Mouse (Mus musculus): ENCODE results near the gene Irs2.

Gene Irs2

GRCm38 (mm10) chr8:11009431-11010071, 1.3 kb upstream of the Irs2 start:
- peak; percentile 65 to 73 for DNase-seq (ENCODE audit: low spot score in 2 of 2)

- peak; percentile 95 to 96 for DNase-seq (ENCODE audit: low spot score in 2 of 2)
Observed at GRCm38 (mm10) chr8:11008842-11009420, 673 bp upstream of the Irs2 start.

- DNase-seq (ENCODE audit: low spot score in 2 of 2): peak in 1 of 2 experiments; percentile 47
Observed at GRCm38 (mm10) chr8:11007581-11008378, 478 bp downstream of the Irs2 start.

- peak; percentile 83 to 88 for DNase-seq (ENCODE audit: low spot score in 2 of 2)
Observed at GRCm38 (mm10) chr8:11007001-11007580, 1.2 kb downstream of the Irs2 start.

- no peak for DNase-seq (ENCODE audit: low spot score in 2 of 2)
Observed at GRCm38 (mm10) chr8:11006276-11006630, 2.0 kb downstream of the Irs2 start.

- DNase-seq (ENCODE audit: low spot score in 2 of 2): no peak
Observed at GRCm38 (mm10) chr8:11005460-11006275, 2.6 kb downstream of the Irs2 start.

GRCm38 (mm10) chr8:11004781-11005459, 3.3 kb downstream of the Irs2 start:
- no peak for DNase-seq (ENCODE audit: low spot score in 2 of 2)

GRCm38 (mm10) chr8:11003917-11004470, 4.3 kb downstream of the Irs2 start:
- DNase-seq (ENCODE audit: low spot score in 2 of 2): no peak

- DNase-seq (ENCODE audit: low spot score in 2 of 2): no peak
Observed at GRCm38 (mm10) chr8:11003253-11003652, 5.0 kb downstream of the Irs2 start.

GRCm38 (mm10) chr8:11002816-11003215, 5.4 kb downstream of the Irs2 start:
- DNase-seq (ENCODE audit: low spot score in 2 of 2): no peak

- no peak for DNase-seq (ENCODE audit: low spot score in 2 of 2)
Observed at GRCm38 (mm10) chr8:11001062-11001549, 7.2 kb downstream of the Irs2 start.

- DNase-seq (ENCODE audit: low spot score in 2 of 2): no peak
Observed at GRCm38 (mm10) chr8:10999538-10999937, 8.7 kb downstream of the Irs2 start.

GRCm38 (mm10) chr8:10996247-10996646, 12.0 kb downstream of the Irs2 start:
- DNase-seq (ENCODE audit: low spot score in 2 of 2): no peak

GRCm38 (mm10) chr8:10995756-10996155, 12.5 kb downstream of the Irs2 start:
- DNase-seq (ENCODE audit: low spot score in 2 of 2): no peak

- DNase-seq (ENCODE audit: low spot score in 2 of 2): no peak
Observed at GRCm38 (mm10) chr8:10994390-10994954, 13.8 kb downstream of the Irs2 start.

- no peak for DNase-seq (ENCODE audit: low spot score in 2 of 2)
Observed at GRCm38 (mm10) chr8:10993582-10994216, 14.6 kb downstream of the Irs2 start.

GRCm38 (mm10) chr8:10992081-10992480, 16.2 kb downstream of the Irs2 start:
- no peak for DNase-seq (ENCODE audit: low spot score in 2 of 2)

GRCm38 (mm10) chr8:10991323-10991722, 16.9 kb downstream of the Irs2 start:
- no peak for DNase-seq (ENCODE audit: low spot score in 2 of 2)

- no peak for DNase-seq (ENCODE audit: low spot score in 2 of 2)
Observed at GRCm38 (mm10) chr8:10990421-10991110, 17.7 kb downstream of the Irs2 start.
